Mouse (Mus musculus): ENCODE data around the gene Neurod1. TPM values are rescaled to one million over a fixed set of nuclear protein-coding genes. Genes with fewer than 3 reads are reported as not detected.

The Neurod1 gene
- total and polyA plus RNA-seq, 3 experiments = not detected

DNA sequence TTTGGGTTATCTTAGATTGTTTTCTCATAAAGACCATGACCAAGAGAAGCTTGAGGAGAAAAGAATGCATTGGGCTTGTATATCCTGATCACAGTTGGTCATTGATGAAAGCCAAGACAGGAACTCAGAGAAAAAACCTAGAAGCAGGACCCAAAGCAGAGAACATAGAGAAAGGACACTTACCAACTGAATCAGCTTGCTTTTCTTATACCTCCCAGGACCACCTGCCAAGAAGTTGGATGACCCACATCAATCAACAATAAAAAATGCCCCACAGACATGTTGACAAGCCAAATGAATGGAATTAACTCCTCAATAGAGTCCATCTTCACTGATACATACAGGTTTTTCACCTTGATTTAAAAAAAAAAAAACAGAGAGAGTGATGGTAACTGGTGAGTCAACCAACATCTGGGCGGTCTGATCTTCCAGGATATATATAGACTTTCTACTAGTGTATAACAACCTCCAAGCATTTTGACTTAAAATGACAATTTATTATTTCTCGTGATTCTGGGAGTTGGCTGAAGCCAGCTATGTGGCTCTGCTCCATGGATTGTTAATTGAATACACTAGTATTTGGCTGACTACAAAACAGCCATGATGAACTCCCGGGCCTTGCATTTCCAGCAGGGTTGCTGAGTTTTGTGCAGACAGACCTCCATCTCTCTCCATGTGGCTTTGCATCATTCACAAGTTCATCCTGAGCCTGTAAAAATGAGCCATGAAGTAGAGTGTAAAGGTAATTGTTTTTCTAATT lies 12.5 kb downstream of the Neurod1 start:
- peaks cover 3 to 24% of the 10 kb centered on the region in 2 experiments; a peak in 3 of 4 replicates for H3K4me1 ChIP-seq (ENCODE audit: control insufficient read depth in 1 of 2, insufficient read depth in 2 of 2)
- H3K79me2 ChIP-seq (replicated peaks; ENCODE audit: control insufficient read depth, extremely low read depth, insufficient read depth, poor library complexity, severe bottlenecking) = no peaks in the 10 kb centered on the region
- H3K4me3 ChIP-seq (replicated peaks in 1 of 3; ENCODE audit: low read depth in 2 of 3, low read length in 2 of 3, poor library complexity in 1 of 3) = no peak overlapping the region
- H3K4me2 ChIP-seq (ENCODE audit: insufficient read depth, low read depth, poor library complexity, severe bottlenecking) = no peak overlapping the region
- no peak overlapping the region for H3K27ac ChIP-seq (ENCODE audit: insufficient read depth, low read depth)
- H3K9ac ChIP-seq (ENCODE audit: insufficient read depth, low read depth) = no peak overlapping the region
- no peaks in the 10 kb centered on the region for H3K9me3 ChIP-seq (replicated peaks; ENCODE audit: low read length)
- no peaks in the 10 kb centered on the region for H3K27me3 ChIP-seq (replicated peaks)
- DNase-seq (ENCODE audit: extremely low read depth) = no peak
- dilution Hi-C loops (cut with MboI; ENCODE audit: extremely low pct_ligation_motif_present, extremely low pct_unique_long_range_greater_than_20kb, low sequenced_read_pairs) = no loop called here
- in situ Hi-C loops (cut with MboI; ENCODE audit: low pct_ligation_motif_present, low pct_unique_long_range_greater_than_20kb, low sequenced_read_pairs) = no loop called here
- TF ChIP-seq HCFC1 (IDR thresholded peaks at IDR 0.05; ENCODE audit: low read depth, low read length) (no peak), MAFK (IDR thresholded peaks at IDR 0.05; ENCODE audit: insufficient replicate concordance, low read length) (no peak), ELF1 (IDR thresholded peaks at IDR 0.05; ENCODE audit: low read depth, low read length) (no peak), ZNF384 (IDR thresholded peaks at IDR 0.05; ENCODE audit: low read depth, low read length) (no peak), MXI1 (IDR thresholded peaks at IDR 0.05; ENCODE audit: low read depth, low read length) (no peak), SIN3A (IDR thresholded peaks at IDR 0.05; ENCODE audit: low read length) (no peak), MAZ (IDR thresholded peaks at IDR 0.05; ENCODE audit: low read depth, low read length) (no peak), GABPA (IDR thresholded peaks at IDR 0.05; ENCODE audit: insufficient replicate concordance, low read depth, low read length) (no peak), CHD1 (IDR thresholded peaks at IDR 0.05; ENCODE audit: low read depth, low read length) (no peak), USF1 (IDR thresholded peaks at IDR 0.05; ENCODE audit: low read depth, low read length) (no peak), MAX (IDR thresholded peaks at IDR 0.05; ENCODE audit: low read length) (no peak), ETS1 (conservative IDR thresholded peaks at IDR 0.05; ENCODE audit: low read depth, low read length) (no peak), TCF12 (IDR thresholded peaks at IDR 0.05; ENCODE audit: low read depth, low read length) (no peak), MYC (IDR thresholded peaks at IDR 0.05; ENCODE audit: low read depth, low read length) (no peak), ZKSCAN1 (IDR thresholded peaks at IDR 0.05; ENCODE audit: borderline replicate concordance, low read depth, low read length) (no peak), JUND (conservative IDR thresholded peaks at IDR 0.05; ENCODE audit: low read depth, low read length) (no peak), ZC3H11A (IDR thresholded peaks at IDR 0.05; ENCODE audit: low read depth, low read length) (no peak), RCOR1 (conservative IDR thresholded peaks at IDR 0.05; ENCODE audit: low read depth, low read length) (no peak), UBTF (IDR thresholded peaks at IDR 0.05; ENCODE audit: low read depth, low read length) (no peak), ZMIZ1 (IDR thresholded peaks at IDR 0.05; ENCODE audit: low read depth, low read length) (no peak)
- H3K36me3 ChIP-seq (replicated peaks in 1 of 2; ENCODE audit: control insufficient read depth in 1 of 2, insufficient read depth in 1 of 2, low read length in 1 of 2) = no peaks in the 10 kb centered on the region

DNA sequence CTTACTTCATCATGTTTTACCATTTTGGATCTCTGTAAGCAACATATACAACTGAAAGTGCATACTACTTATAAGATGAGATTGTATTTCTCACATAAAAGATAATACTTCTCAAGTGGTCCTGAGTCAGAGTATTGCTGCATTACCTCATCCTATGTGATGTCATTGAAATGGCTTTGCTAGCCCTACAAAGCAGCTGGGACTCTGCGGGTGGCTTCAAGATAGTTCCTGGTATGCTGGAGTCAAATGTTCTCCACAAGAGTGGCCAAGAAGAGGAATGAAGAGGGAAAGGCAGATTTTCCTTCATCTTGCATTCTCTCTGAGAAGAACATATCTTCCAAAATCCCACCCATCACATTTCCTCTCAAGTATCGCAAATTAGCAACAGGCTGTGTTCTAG lies 13.2 kb downstream of the Neurod1 start:
- Histone ChIP-seq H3K79me2 (replicated peaks; ENCODE audit: control insufficient read depth, extremely low read depth, insufficient read depth, poor library complexity, severe bottlenecking) (no peaks in the 10 kb centered on the region), H3K4me2 (ENCODE audit: insufficient read depth, low read depth, poor library complexity, severe bottlenecking) (no peak overlapping the region; the same call in 1 of the 2 replicates), H3K9ac (ENCODE audit: insufficient read depth, low read depth) (no peak overlapping the region), H3K4me1 (ENCODE audit: control insufficient read depth in 1 of 2, insufficient read depth in 2 of 2) (peaks cover 3 to 24% of the 10 kb centered on the region in 2 experiments; a peak in 3 of 4 replicates), H3K27me3 (replicated peaks) (no peaks in the 10 kb centered on the region), H3K27ac (ENCODE audit: insufficient read depth, low read depth) (no peak overlapping the region), H3K4me3 (replicated peaks in 1 of 3; ENCODE audit: low read depth in 2 of 3, low read length in 2 of 3, poor library complexity in 1 of 3) (no peak overlapping the region), H3K9me3 (replicated peaks; ENCODE audit: low read length) (no peaks in the 10 kb centered on the region), H3K36me3 (replicated peaks in 1 of 2; ENCODE audit: control insufficient read depth in 1 of 2, insufficient read depth in 1 of 2, low read length in 1 of 2) (no peaks in the 10 kb centered on the region)
- peak; percentile 6; the same call in 1 of the 2 replicates for TF ChIP-seq ETS1 (conservative IDR thresholded peaks at IDR 0.05; ENCODE audit: low read depth, low read length)
- no peak for TF ChIP-seq MYC (IDR thresholded peaks at IDR 0.05; ENCODE audit: low read depth, low read length)
- DNase-seq (ENCODE audit: extremely low read depth) = no peak
- in situ Hi-C loops (cut with MboI; ENCODE audit: low pct_ligation_motif_present, low pct_unique_long_range_greater_than_20kb, low sequenced_read_pairs) = no loop called here
- dilution Hi-C loops (cut with MboI; ENCODE audit: extremely low pct_ligation_motif_present, extremely low pct_unique_long_range_greater_than_20kb, low sequenced_read_pairs) = no loop called here
